8 mouse cellular contexts compared by ENCODE assay signal in genomic region chr11:115613138-115613945, GRCm38 (mm10). TPM values are rescaled to one million over a fixed set of nuclear protein-coding genes. Genes with fewer than 3 reads are reported as not detected.
DNase-seq lines count a peak whose midpoint lies in the region; ATAC-seq and TF ChIP-seq lines count a peak whose summit lies in the region.

No protein-coding gene starts in this region.

- no peak for ATAC-seq in neural tube, embryonic 14.5 days (ENCODE audit: low read depth)
- no peak for ATAC-seq in frontal cortex, adult (ENCODE audit: low TSS enrichment)

- peak overlapping the region; percentile 63 for H3K9ac ChIP-seq in neural tube, embryonic 14.5 days (replicated peaks; ENCODE audit: low read depth, low read length)

- no peaks in the 10 kb centered on the region; the same call in 1 of the 2 replicates for H3K36me3 ChIP-seq in kidney, adult 2 months (ENCODE audit: control insufficient read depth, insufficient read depth, low read length)
- peaks cover 39% of the 10 kb centered on the region for H3K36me3 ChIP-seq in hindbrain, embryonic 10.5 days
- peaks cover 14% of the 10 kb centered on the region; the same call in 1 of the 2 replicates for H3K36me3 ChIP-seq in neural tube, embryonic 14.5 days (ENCODE audit: control insufficient read depth, insufficient read depth, low read length)

- peaks cover 30% of the 10 kb centered on the region for H3K4me1 ChIP-seq in kidney, adult 2 months (ENCODE audit: control insufficient read depth, insufficient read depth, low read length)
- H3K4me1 ChIP-seq in brown adipose tissue, adult 24 weeks (ENCODE audit: control insufficient read depth, insufficient read depth, insufficient read length, low read length) = peaks cover 15% of the 10 kb centered on the region
- peaks cover 28% of the 10 kb centered on the region for H3K4me1 ChIP-seq in hindbrain, embryonic 10.5 days (replicated peaks)
- peaks cover 6% of the 10 kb centered on the region; the same call in 1 of the 2 replicates for H3K4me1 ChIP-seq in neural tube, embryonic 14.5 days (ENCODE audit: control insufficient read depth, insufficient read depth, low read length)

- 3% methylated on average over 16 of the region's 16 CpGs for WGBS in kidney, adult 2 months
- under 1% methylated on average over 16 of the region's 16 CpGs for WGBS in hindbrain, embryonic 10.5 days
- 2% methylated on average over 16 of the region's 16 CpGs for WGBS in neural tube, embryonic 14.5 days

- peak overlapping the region; percentile 94 for H3K27ac ChIP-seq in kidney, adult 2 months (ENCODE audit: insufficient read depth, low read depth, low read length)
- peak overlapping the region; percentile 54 for H3K27ac ChIP-seq in brown adipose tissue, adult 24 weeks (replicated peaks; ENCODE audit: low read depth, low read length)
- H3K27ac ChIP-seq in hindbrain, embryonic 10.5 days = peak overlapping the region; percentile 90
- peak overlapping the region; percentile 2; the same call in 1 of the 2 replicates for H3K27ac ChIP-seq in neural tube, embryonic 14.5 days (ENCODE audit: low read depth, low read length)

- H3K9me3 ChIP-seq in hindbrain, embryonic 10.5 days = no peaks in the 10 kb centered on the region
- H3K9me3 ChIP-seq in neural tube, embryonic 14.5 days (ENCODE audit: control insufficient read depth, low read length) = no peaks in the 10 kb centered on the region

- H3K27me3 ChIP-seq in kidney, adult 2 months (replicated peaks; ENCODE audit: control insufficient read depth, insufficient read depth, low read length) = no peaks in the 10 kb centered on the region
- H3K27me3 ChIP-seq in hindbrain, embryonic 10.5 days (ENCODE audit: insufficient read depth, poor library complexity, severe bottlenecking) = no peaks in the 10 kb centered on the region
- H3K27me3 ChIP-seq in neural tube, embryonic 14.5 days (ENCODE audit: control insufficient read depth, insufficient read depth, low read length) = no peaks in the 10 kb centered on the region

- H3K4me2 ChIP-seq in neural tube, embryonic 14.5 days (ENCODE audit: low read depth, low read length) = peak overlapping the region; percentile 90

- peak overlapping the region; percentile 66 for H3K4me3 ChIP-seq in kidney, adult 2 months (ENCODE audit: insufficient read depth, low read depth, low read length)
- H3K4me3 ChIP-seq in brown adipose tissue, adult 24 weeks (ENCODE audit: insufficient read depth, low read depth, low read length) = peak overlapping the region; percentile 83
- H3K4me3 ChIP-seq in hindbrain, embryonic 10.5 days = peak overlapping the region; percentile 73
- H3K4me3 ChIP-seq in neural tube, embryonic 14.5 days (ENCODE audit: low read depth, low read length) = peak overlapping the region; percentile 62

- no peak for TF ChIP-seq CTCF in kidney, adult 2 months (conservative IDR thresholded peaks at IDR 0.05; ENCODE audit: insufficient read depth, insufficient read length, low read depth, low read length)

- peak; percentile 61 for DNase-seq in kidney, adult 2 months
- DNase-seq in kidney, postnatal 25 days = no peak
- no peak for DNase-seq in hindbrain, embryonic 10.5 days (ENCODE audit: low spot score)
- DNase-seq in lung, adult 18-20 months = peak; percentile 49 to 62
- no peak for DNase-seq in cerebellum, postnatal 4 days (ENCODE audit: low spot score in 2 of 2)

- no peak for TF ChIP-seq POLR2A in kidney, adult 2 months (IDR thresholded peaks at IDR 0.05; ENCODE audit: low read depth, low read length)

RNA-seq across cellular contexts. Expression of gene Mif4gd, which starts 0.6 kb away (rescaled TPM):
- 138 and 144 TPM in 2 replicates for polyA plus RNA-seq in kidney, adult 2 months (2012; rRNA removed)
- polyA plus RNA-seq in brown adipose tissue, adult 24 weeks (2012; ENCODE audit: insufficient read depth, insufficient read length, missing spikeins) = 120 and 127 TPM in 2 replicates
- 16.3 and 20.6 TPM in 2 replicates for polyA plus RNA-seq in hindbrain, embryonic 10.5 days (2016; fragmentation: Nextera tagmentation; extraction: Ambion mirVana)
- 11.0 and 12.3 TPM in 2 replicates for polyA plus RNA-seq in neural tube, embryonic 14.5 days (2014; fragmentation: Nextera tagmentation; extraction: Ambion mirVana)

RNA-seq across cellular contexts. Expression of gene Gga3, which starts 9.5 kb away (rescaled TPM):
- polyA plus RNA-seq in kidney, adult 2 months (2012; rRNA removed) = 16.9 and 17.7 TPM in 2 replicates
- polyA plus RNA-seq in brown adipose tissue, adult 24 weeks (2012; ENCODE audit: insufficient read depth, insufficient read length, missing spikeins) = 4.2 and 6.5 TPM in 2 replicates
- polyA plus RNA-seq in hindbrain, embryonic 10.5 days (2016; fragmentation: Nextera tagmentation; extraction: Ambion mirVana) = 35.1 and 37.6 TPM in 2 replicates
- 35.2 and 43.1 TPM in 2 replicates for polyA plus RNA-seq in neural tube, embryonic 14.5 days (2014; fragmentation: Nextera tagmentation; extraction: Ambion mirVana)

RNA-seq across cellular contexts. Expression of gene Mrps7, which starts 9.6 kb away (rescaled TPM):
- polyA plus RNA-seq in kidney, adult 2 months (2012; rRNA removed) = 51.7 and 53.1 TPM in 2 replicates
- 106 and 138 TPM in 2 replicates for polyA plus RNA-seq in brown adipose tissue, adult 24 weeks (2012; ENCODE audit: insufficient read depth, insufficient read length, missing spikeins)
- polyA plus RNA-seq in hindbrain, embryonic 10.5 days (2016; fragmentation: Nextera tagmentation; extraction: Ambion mirVana) = 104 and 112 TPM in 2 replicates
- 76.5 and 79.0 TPM in 2 replicates for polyA plus RNA-seq in neural tube, embryonic 14.5 days (2014; fragmentation: Nextera tagmentation; extraction: Ambion mirVana)

RNA-seq across cellular contexts. Expression of gene Slc25a19, which starts 14.8 kb away (rescaled TPM):
- 144 and 172 TPM in 2 replicates for polyA plus RNA-seq in kidney, adult 2 months (2012; rRNA removed)
- polyA plus RNA-seq in brown adipose tissue, adult 24 weeks (2012; ENCODE audit: insufficient read depth, insufficient read length, missing spikeins) = 392 and 520 TPM in 2 replicates
- polyA plus RNA-seq in hindbrain, embryonic 10.5 days (2016; fragmentation: Nextera tagmentation; extraction: Ambion mirVana) = 23.7 and 24.7 TPM in 2 replicates
- polyA plus RNA-seq in neural tube, embryonic 14.5 days (2014; fragmentation: Nextera tagmentation; extraction: Ambion mirVana) = 45.3 and 53.0 TPM in 2 replicates

RNA-seq across cellular contexts. Expression of gene Nup85, which starts 49.1 kb away (rescaled TPM):
- 32.9 and 33.5 TPM in 2 replicates for polyA plus RNA-seq in kidney, adult 2 months (2012; rRNA removed)
- 12.4 and 15.7 TPM in 2 replicates for polyA plus RNA-seq in brown adipose tissue, adult 24 weeks (2012; ENCODE audit: insufficient read depth, insufficient read length, missing spikeins)
- polyA plus RNA-seq in hindbrain, embryonic 10.5 days (2016; fragmentation: Nextera tagmentation; extraction: Ambion mirVana) = 192 and 243 TPM in 2 replicates
- polyA plus RNA-seq in neural tube, embryonic 14.5 days (2014; fragmentation: Nextera tagmentation; extraction: Ambion mirVana) = 98.2 and 98.9 TPM in 2 replicates

Comparison
In these comparisons a context has a peak if more than half of its experiments do, and no peak if none do; other contexts are left out.
1. DNase-seq: peak in kidney, adult 2 months (single experiment) and lung, adult 18-20 months (2 of 2); none in kidney, postnatal 25 days (0 of 2), hindbrain, embryonic 10.5 days (single experiment) and cerebellum, postnatal 4 days (0 of 2).
2. H3K27ac ChIP-seq: peak in every context shown above with its lines; median percentile 94 in kidney, adult 2 months; 90 in hindbrain, embryonic 10.5 days; 54 in brown adipose tissue, adult 24 weeks; 2 in neural tube, embryonic 14.5 days.
3. Peak in every context shown above with its lines, with median percentiles within 50 percentile points of each other: H3K4me3 ChIP-seq.